Mouse (Mus musculus) inflammation-experienced regulatory T-cells, adult 6 months (primary cell): ENCODE results near the gene Fzd5. TPM values are rescaled to one million over a fixed set of nuclear protein-coding genes. Genes with fewer than 3 reads are reported as not detected.

ENCODE experiments used
- ATAC-seq: one replicate; pipeline ENCODE4 v1.8.0; 2017
- polyA plus RNA-seq, 3 experiments: library from polyadenylated mRNA; unstranded; fragments of 100-300 nt; shearing (Covaris generic); gene quantifications; one replicate each; pipeline ENCODE4 v1.2.1; 2017

Gene Fzd5
- polyA plus RNA-seq, 3 experiments from 2014 or later, result 0.35 to 0.97 (median 0.44) TPM

DNA sequence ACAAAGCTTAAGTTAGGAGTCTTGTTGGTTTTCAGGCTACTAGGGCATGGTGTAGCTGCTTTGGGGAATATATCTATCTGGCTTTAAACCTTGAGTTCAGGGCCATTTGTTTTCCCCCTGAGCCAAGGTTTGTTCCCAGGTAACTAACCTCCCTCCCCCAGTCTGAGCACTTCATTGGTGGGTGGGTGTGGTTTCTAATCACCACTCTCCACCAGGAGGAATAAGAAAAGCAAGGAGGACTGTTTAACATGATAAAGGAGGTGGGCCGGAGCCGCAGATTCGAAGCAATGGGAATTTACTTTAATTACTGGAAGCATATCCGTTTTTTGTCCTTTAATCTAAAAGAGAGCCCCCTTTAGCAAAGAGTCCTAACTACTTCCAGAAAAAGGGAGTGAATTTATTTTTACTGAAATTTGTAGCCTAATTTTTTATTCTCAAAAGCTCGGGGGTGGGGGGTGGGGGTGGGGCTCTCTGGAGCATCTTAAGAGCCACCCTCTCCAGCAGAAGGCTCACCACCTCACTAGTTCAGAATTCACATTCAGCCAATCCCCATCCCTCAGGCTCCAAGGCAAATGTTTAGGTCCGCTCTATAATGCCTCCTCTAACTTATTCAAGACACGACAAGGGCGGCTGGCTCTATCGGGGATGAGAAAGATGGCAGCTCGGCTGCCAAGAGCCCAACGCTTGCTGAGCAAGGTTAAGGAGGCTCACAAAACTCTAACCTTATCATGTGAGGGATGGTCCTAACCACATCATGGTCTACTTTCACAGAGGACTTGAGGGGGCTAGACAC, 3.9 kb downstream of the Fzd5 start:
- no peak for ATAC-seq

GRCm38 (mm10) chr1:64732637-64733200, 4.8 kb downstream of the Fzd5 start:
- no peak for ATAC-seq

DNA sequence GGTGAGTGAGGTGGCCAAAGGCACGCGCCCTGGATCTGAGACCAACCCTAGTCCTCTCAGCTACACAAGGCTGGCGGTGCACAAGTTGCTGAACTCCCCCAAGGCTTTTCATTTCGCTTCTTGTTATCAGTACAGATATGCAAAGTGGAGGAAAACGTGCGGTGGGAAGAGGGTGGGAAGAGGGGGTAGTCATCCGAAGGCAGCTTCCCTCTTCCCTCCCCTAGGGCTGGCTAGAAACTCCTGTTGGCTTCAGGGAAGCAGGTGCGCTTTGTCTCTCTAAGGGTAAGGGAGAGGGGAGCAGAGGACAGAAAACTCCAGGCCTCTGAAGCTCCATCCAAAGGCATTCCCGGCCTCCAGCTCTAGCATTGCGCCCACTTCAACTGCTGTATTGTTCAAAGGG, 5.4 kb downstream of the Fzd5 start:
- no peak for ATAC-seq

DNA sequence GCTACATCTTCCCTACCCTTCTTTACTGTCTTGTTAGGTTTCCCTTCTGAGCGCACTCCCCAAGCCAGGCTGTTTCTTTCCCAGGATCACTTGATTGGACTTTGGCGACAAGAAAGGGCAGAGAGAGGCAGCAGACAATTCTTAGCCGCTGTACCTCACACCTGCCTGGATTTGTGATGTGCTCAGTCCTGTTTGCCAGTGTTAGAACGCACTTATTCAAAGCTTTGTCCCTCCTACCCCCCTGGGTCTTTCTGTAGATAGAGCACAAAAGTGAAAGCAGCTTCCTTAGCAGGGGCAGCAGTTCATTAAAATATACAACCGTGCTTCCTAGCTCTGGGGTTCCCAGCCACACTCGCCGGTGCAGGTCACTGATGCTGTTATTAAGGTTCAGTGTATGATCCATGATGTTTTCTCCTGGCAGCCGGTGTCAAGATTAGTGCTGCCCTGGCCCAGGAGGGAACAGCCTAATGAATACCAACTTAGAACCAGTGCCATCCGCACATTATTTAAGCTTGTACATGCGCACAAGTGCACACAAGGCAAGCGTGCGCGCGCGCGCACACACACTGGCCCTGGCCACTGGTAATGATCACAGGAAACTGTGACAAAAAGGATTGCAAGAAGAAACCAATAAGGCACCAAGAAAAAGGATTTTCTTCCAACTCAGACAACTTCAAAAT, 6.1 kb downstream of the Fzd5 start:
- ATAC-seq, result no peak

DNA sequence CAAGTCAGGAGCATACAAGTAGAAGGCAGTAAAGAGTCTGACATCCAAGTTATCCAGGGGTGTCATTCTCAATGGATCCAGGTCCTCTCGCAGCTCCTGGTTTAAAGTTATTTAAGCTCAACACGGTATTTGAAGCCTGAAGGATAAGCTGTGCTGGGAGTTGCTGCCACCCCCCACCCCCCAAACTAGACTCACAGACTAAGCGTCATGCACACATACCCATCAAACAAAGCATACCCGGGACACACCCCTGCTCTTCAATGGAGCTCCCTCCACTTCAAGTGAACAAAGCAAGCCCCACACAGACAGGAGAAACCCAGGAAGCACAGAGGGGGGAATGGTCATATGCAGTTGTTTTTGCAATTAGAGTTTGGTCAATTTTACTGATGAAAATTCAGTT, 7.5 kb downstream of the Fzd5 start:
- no peak for ATAC-seq

GRCm38 (mm10) chr1:64721034-64721587, 16.4 kb downstream of the Fzd5 start:
- no peak for ATAC-seq

DNA sequence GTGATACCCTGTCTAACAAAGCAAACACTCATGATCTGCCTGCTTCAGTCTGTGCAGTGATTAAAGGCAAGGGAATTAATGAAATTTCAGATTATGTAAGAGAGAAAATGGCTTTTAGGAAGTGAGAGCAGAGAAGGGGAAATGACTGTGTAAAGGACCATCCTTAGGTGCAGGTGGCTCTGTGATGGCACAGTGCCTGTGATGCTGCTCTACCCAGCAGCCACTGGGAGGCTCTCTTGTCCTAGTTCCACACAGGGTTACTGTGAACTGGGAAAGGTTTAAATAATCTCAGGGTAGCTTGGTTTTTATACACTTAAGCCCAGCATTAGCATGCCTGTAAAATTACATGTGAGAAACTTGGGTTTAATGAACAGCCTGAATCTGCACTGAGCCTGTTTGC, 20.0 kb downstream of the Fzd5 start:
- peak; percentile 58 for ATAC-seq

DNA sequence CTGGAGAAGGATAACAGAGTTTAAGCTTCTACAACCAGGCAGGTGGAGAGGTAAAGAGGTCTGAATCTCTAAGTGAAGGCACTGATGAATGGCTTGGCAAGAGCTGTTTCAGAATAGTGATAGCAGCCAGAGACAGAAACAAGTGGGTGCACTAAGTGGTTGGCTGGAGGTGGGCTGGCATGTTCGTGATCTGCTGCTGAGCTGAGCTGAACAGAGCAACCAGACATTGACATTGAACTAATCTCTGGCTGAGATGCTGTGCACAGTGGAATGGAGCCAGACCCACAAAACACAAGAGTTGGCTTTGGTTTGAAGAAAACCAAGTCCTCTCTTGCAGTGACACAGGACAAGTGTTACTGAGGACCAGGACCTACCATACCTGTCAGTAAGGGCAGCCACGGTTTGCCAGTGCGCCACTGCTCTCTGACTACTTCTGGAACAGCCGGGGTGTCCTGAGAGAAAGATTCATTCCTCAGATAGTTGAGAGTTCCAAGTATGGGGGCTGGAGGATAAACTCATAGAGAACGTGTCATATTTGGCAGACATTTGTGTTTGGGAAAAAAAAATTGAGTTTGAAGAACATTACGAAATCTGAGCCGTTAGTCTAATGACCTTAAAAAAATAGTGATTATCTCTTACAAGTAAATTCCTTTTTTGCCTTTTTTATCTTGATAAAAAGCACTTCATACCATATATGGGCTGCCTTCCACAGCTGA, 20.8 kb downstream of the Fzd5 start:
- no peak for ATAC-seq

DNA sequence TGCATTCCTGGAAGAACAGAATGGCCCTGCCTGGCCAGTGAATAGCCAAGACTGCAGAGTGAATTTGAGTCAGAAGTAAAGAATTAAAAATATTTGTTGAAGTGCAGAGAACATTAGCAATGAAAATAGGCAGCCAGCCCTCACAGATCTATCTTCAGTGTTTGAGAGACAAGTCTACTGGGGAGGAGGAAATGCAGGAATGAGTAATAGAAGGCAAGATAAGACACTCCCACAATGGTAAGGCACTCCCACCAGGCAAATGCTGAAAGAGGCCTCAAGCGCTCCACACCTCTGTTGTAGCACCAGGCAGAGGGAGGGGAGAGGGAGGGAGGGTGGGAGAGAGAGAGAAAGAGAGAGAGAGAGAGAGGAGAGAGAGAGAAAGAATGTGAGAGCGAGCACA, 22.1 kb downstream of the Fzd5 start:
- no peak for ATAC-seq

DNA sequence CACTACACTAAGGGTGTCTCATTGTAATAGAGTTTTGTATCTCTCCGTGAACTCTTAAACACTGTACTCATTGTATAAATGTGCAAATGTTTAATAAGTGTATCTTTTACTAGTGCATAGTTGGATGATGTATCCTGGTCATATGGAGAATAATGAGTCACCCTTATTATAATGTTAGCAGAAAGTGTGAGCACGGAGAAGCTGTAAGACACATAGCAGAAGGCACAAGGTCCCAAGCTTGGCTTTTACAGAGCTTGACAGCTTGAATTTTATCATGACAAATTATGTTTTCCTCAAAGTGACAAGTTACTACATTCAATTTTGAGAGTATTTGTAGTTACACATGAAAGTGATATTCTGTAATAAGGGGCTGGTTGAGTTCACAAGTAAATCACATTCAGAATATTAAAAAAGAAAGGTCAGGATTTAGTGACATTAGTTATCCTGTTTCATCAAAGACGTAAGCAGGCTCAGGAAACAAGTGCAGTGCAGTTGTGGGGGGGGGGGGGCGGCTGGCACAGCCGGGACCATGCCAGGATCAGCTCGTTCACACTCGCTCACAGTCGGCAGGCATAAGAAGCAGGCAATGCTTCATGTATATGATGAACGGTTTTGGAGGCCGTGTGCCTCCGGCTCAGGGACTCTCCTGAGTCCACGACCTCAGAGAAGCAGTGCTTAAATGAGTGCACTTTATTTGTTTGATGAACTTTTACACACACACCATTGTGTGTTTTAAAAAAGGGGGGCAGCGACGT, 25.4 kb downstream of the Fzd5 start:
- ATAC-seq, result no peak

DNA sequence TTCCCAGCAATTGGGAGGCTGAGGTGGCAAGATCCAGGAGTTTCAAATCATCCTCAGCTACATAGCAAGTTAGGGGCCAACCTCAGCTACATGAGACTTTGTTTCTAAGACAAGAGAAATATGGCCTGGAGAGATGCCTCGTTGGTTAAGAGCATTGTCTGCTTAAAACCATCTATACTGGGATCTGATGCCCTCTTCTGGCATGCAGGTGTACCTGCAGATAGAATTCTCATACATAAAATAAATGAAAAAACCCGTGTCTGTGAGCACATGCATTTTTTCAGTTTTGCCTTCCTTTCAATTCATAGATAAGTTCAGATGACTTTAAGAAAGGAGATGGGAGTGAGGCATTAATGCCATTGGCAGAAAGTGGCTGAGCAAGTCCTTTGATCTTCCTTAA, 27.7 kb downstream of the Fzd5 start:
- ATAC-seq, result peak; percentile 65

GRCm38 (mm10) chr1:64706610-64707009, 30.9 kb downstream of the Fzd5 start:
- no peak for ATAC-seq

- ATAC-seq, result peak; percentile 84
Measured at GRCm38 (mm10) chr1:64705230-64705629, 32.3 kb downstream of the Fzd5 start.

- ATAC-seq, result no peak
Measured at GRCm38 (mm10) chr1:64701780-64702179, 35.8 kb downstream of the Fzd5 start.

- no peak for ATAC-seq
Measured at GRCm38 (mm10) chr1:64695156-64695555, 42.4 kb downstream of the Fzd5 start.

GRCm38 (mm10) chr1:64691581-64691980, 46.0 kb downstream of the Fzd5 start:
- ATAC-seq, result no peak

- ATAC-seq, result no peak
Measured at GRCm38 (mm10) chr1:64691121-64691551, 46.4 kb downstream of the Fzd5 start.

DNA sequence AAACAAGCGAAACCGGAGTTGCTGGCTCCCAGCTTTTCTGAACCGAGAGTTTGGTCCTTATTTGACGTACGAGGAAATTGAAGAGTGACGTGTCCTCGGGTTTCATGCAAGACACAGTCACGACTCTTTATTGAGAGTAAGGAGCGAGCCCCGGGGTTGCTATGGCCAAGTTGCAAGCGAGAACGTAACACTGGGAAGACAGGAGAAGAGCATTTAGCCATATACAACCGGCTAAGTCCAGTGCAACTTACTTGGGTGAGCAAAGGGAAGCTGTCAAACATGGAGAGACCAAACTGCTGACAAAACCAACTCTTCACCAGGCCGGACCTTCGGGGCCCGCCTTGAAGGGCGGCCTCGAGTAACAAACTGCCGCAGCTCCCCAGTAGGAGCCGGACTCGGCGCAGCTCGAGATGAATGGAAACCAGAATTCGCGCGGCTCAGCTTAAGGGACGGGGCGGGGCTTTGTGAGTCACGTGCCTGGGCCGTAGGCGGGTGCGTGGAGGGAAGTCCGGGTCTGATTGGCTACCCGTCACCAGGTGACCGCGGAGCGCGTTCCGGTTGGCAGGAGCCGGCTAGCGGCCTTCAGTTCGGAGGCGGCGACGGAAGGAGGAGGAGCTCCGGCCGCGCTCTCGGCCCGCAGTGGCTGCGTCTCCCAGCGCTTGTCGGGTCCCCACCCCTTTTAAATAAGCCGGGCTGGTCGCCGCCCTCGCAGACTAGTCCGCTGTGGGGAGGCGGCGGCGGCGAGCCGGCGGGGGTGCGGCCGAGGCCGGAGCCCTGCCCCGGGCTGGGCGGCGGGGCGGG, 47.1 kb downstream of the Fzd5 start, which contains the start of gene Ccnyl1:
TSS of gene Ccnyl1 (plus strand) at position 243 of the 801 bp plus-strand sequence.
- ATAC-seq, result peak; percentile 97

- no peak for ATAC-seq
Measured at GRCm38 (mm10) chr1:64689561-64690212, 47.9 kb downstream of the Fzd5 start.

GRCm38 (mm10) chr1:64688046-64688445, 49.5 kb downstream of the Fzd5 start:
- no peak for ATAC-seq

- ATAC-seq, result no peak
Measured at GRCm38 (mm10) chr1:64684440-64684839, 53.1 kb downstream of the Fzd5 start.
